Mouse (Mus musculus): Measurements from ENCODE around the gene Gnaq. TPM values are rescaled to one million over a fixed set of nuclear protein-coding genes. Genes with fewer than 3 reads are reported as not detected.
A peak's percentile ranks its signal among the peaks of the same experiment; 100 is the strongest.

Gnaq gene
- polyA plus RNA-seq, 1 experiment from 2014 or later, result 18.1 TPM

DNA sequence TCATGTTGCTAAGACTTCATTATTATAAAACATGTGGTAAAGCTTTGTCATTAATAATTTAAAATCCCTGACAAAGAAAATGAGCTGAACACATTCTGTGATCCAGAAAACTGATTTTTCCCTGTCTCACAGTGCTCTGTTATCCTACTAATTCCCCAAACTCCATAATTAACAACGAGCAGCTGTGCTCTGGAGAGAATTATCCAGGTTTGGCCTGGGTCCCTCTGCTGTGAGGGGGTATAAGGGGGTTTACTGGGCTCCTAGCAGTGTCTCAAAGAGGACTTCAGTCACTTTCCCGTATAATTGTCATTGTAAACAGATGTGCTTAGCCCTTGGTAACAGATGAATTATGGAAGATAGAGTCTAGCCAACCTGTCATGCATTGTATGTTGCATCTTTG is 105.9 kb downstream of the Gnaq start:
- no peaks in the 10 kb centered on the region for H3K27me3 ChIP-seq (ENCODE audit: control insufficient read depth, insufficient read depth, low read length)
- 54% methylated on average over 2 of the region's 2 CpGs for WGBS
- ATAC-seq (ENCODE audit: low FRiP score, low TSS enrichment) (no peak), DNase-seq (ENCODE audit: low spot score) (no peak)
- H3K36me3 ChIP-seq (ENCODE audit: control insufficient read depth, insufficient read depth, low read length), result no peaks in the 10 kb centered on the region
- H3K9me3 ChIP-seq (ENCODE audit: control insufficient read depth, low read length), result no peaks in the 10 kb centered on the region
- no peak overlapping the region for H3K4me2 ChIP-seq (replicated peaks; ENCODE audit: low read depth)
- H3K9ac ChIP-seq (ENCODE audit: low read length), result no peak overlapping the region
- TF ChIP-seq EP300 (optimal IDR thresholded peaks at IDR 0.05), result no peak
- TF ChIP-seq CTCF (IDR thresholded peaks at IDR 0.05; ENCODE audit: low read depth), result no peak
- H3K4me1 ChIP-seq (replicated peaks; ENCODE audit: control insufficient read depth, insufficient read depth), result no peaks in the 10 kb centered on the region
- no peak overlapping the region for H3K4me3 ChIP-seq (ENCODE audit: low read depth, low read length)
- H3K27ac ChIP-seq (replicated peaks), result peak overlapping the region; percentile 1; the same call in 1 of the 2 replicates

GRCm38 (mm10) chr19:16242708-16243107 is 110.1 kb downstream of the Gnaq start:
- Histone ChIP-seq H3K27me3 (ENCODE audit: control insufficient read depth, insufficient read depth, low read length) (no peaks in the 10 kb centered on the region), H3K36me3 (ENCODE audit: control insufficient read depth, insufficient read depth, low read length) (no peaks in the 10 kb centered on the region), H3K4me2 (replicated peaks; ENCODE audit: low read depth) (no peak overlapping the region), H3K4me3 (ENCODE audit: low read depth, low read length) (no peak overlapping the region), H3K9me3 (ENCODE audit: control insufficient read depth, low read length) (no peaks in the 10 kb centered on the region), H3K27ac (replicated peaks) (no peak overlapping the region), H3K9ac (ENCODE audit: low read length) (no peak overlapping the region), H3K4me1 (replicated peaks; ENCODE audit: control insufficient read depth, insufficient read depth) (no peaks in the 10 kb centered on the region)
- ATAC-seq (ENCODE audit: low FRiP score, low TSS enrichment), result no peak
- no peak for TF ChIP-seq EP300 (optimal IDR thresholded peaks at IDR 0.05)
- no peak for TF ChIP-seq CTCF (IDR thresholded peaks at IDR 0.05; ENCODE audit: low read depth)
- 44% methylated on average over 3 of the region's 3 CpGs for WGBS
- DNase-seq (ENCODE audit: low spot score), result no peak

GRCm38 (mm10) chr19:16249025-16249424 is 116.4 kb downstream of the Gnaq start:
- no peak overlapping the region for H3K4me2 ChIP-seq (replicated peaks; ENCODE audit: low read depth)
- no peaks in the 10 kb centered on the region for H3K4me1 ChIP-seq (replicated peaks; ENCODE audit: control insufficient read depth, insufficient read depth)
- 88% methylated on average over 2 of the region's 2 CpGs for WGBS
- no peaks in the 10 kb centered on the region for H3K27me3 ChIP-seq (ENCODE audit: control insufficient read depth, insufficient read depth, low read length)
- no peak overlapping the region for H3K9ac ChIP-seq (ENCODE audit: low read length)
- no peak overlapping the region for H3K4me3 ChIP-seq (ENCODE audit: low read depth, low read length)
- H3K36me3 ChIP-seq (ENCODE audit: control insufficient read depth, insufficient read depth, low read length), result no peaks in the 10 kb centered on the region
- TF ChIP-seq CTCF (IDR thresholded peaks at IDR 0.05; ENCODE audit: low read depth) (no peak), EP300 (optimal IDR thresholded peaks at IDR 0.05) (no peak)
- no peak overlapping the region for H3K27ac ChIP-seq (replicated peaks)
- no peak for ATAC-seq (ENCODE audit: low FRiP score, low TSS enrichment)
- H3K9me3 ChIP-seq (ENCODE audit: control insufficient read depth, low read length), result no peaks in the 10 kb centered on the region
- DNase-seq (ENCODE audit: low spot score), result no peak

GRCm38 (mm10) chr19:16250921-16251320 is 118.3 kb downstream of the Gnaq start:
- 43% methylated on average over 3 of the region's 3 CpGs for WGBS
- Histone ChIP-seq H3K4me2 (replicated peaks; ENCODE audit: low read depth) (no peak overlapping the region), H3K4me3 (ENCODE audit: low read depth, low read length) (no peak overlapping the region), H3K27me3 (ENCODE audit: control insufficient read depth, insufficient read depth, low read length) (no peaks in the 10 kb centered on the region), H3K36me3 (ENCODE audit: control insufficient read depth, insufficient read depth, low read length) (no peaks in the 10 kb centered on the region), H3K9me3 (ENCODE audit: control insufficient read depth, low read length) (no peaks in the 10 kb centered on the region), H3K4me1 (replicated peaks; ENCODE audit: control insufficient read depth, insufficient read depth) (no peaks in the 10 kb centered on the region), H3K27ac (replicated peaks) (no peak overlapping the region), H3K9ac (ENCODE audit: low read length) (no peak overlapping the region)
- ATAC-seq (ENCODE audit: low FRiP score, low TSS enrichment) (no peak), DNase-seq (ENCODE audit: low spot score) (no peak)
- no peak for TF ChIP-seq CTCF (IDR thresholded peaks at IDR 0.05; ENCODE audit: low read depth)
- no peak for TF ChIP-seq EP300 (optimal IDR thresholded peaks at IDR 0.05)

- Histone ChIP-seq H3K4me2 (replicated peaks; ENCODE audit: low read depth) (no peak overlapping the region), H3K27ac (replicated peaks) (no peak overlapping the region), H3K4me3 (ENCODE audit: low read depth, low read length) (no peak overlapping the region), H3K9me3 (ENCODE audit: control insufficient read depth, low read length) (no peaks in the 10 kb centered on the region), H3K27me3 (ENCODE audit: control insufficient read depth, insufficient read depth, low read length) (no peaks in the 10 kb centered on the region), H3K4me1 (replicated peaks; ENCODE audit: control insufficient read depth, insufficient read depth) (0 out of 2 replicates have a peak, but pooled peaks cover 2% of the 10 kb centered on the region), H3K36me3 (ENCODE audit: control insufficient read depth, insufficient read depth, low read length) (no peaks in the 10 kb centered on the region), H3K9ac (ENCODE audit: low read length) (no peak overlapping the region)
- no peak for TF ChIP-seq CTCF (IDR thresholded peaks at IDR 0.05; ENCODE audit: low read depth)
- TF ChIP-seq EP300 (optimal IDR thresholded peaks at IDR 0.05), result no peak
- ATAC-seq (ENCODE audit: low FRiP score, low TSS enrichment) (no peak), DNase-seq (ENCODE audit: low spot score) (no peak)
- 59% methylated on average over 5 of the region's 5 CpGs for WGBS
Measured at GRCm38 (mm10) chr19:16251819-16252218, 119.2 kb downstream of the Gnaq start.

GRCm38 (mm10) chr19:16252696-16253095 is 120.1 kb downstream of the Gnaq start:
- Histone ChIP-seq H3K9me3 (ENCODE audit: control insufficient read depth, low read length) (no peaks in the 10 kb centered on the region), H3K9ac (ENCODE audit: low read length) (no peak overlapping the region), H3K4me2 (replicated peaks; ENCODE audit: low read depth) (no peak overlapping the region), H3K4me3 (ENCODE audit: low read depth, low read length) (no peak overlapping the region), H3K36me3 (ENCODE audit: control insufficient read depth, insufficient read depth, low read length) (no peaks in the 10 kb centered on the region), H3K4me1 (replicated peaks; ENCODE audit: control insufficient read depth, insufficient read depth) (0 out of 2 replicates have a peak, but pooled peaks cover 4% of the 10 kb centered on the region), H3K27me3 (ENCODE audit: control insufficient read depth, insufficient read depth, low read length) (no peaks in the 10 kb centered on the region), H3K27ac (replicated peaks) (no peak overlapping the region)
- TF ChIP-seq EP300 (optimal IDR thresholded peaks at IDR 0.05) (no peak), CTCF (IDR thresholded peaks at IDR 0.05; ENCODE audit: low read depth) (no peak)
- WGBS, result 78% methylated on average over 4 of the region's 4 CpGs
- ATAC-seq (ENCODE audit: low FRiP score, low TSS enrichment), result no peak
- DNase-seq (ENCODE audit: low spot score), result no peak
